Mouse (Mus musculus): ENCODE measurements around the gene Slc25a39. TPM values are rescaled to one million over a fixed set of nuclear protein-coding genes. Genes with fewer than 3 reads are reported as not detected.
A peak's percentile ranks its signal among the peaks of the same experiment; 100 is the strongest.

Gene Slc25a39
- polyA plus RNA-seq, 1 experiment from 2014 or later, result 266 TPM

- ATAC-seq (ENCODE audit: insufficient number of reproducible peaks, insufficient read depth, low FRiP score, low read depth), result no peak
- H3K4me1 ChIP-seq (ENCODE audit: control insufficient read depth in 2 of 2, insufficient read depth in 2 of 2, low read length in 2 of 2), result peaks cover 14 to 24% of the 10 kb centered on the region in 2 experiments
- H3K9me3 ChIP-seq (ENCODE audit: control insufficient read depth, low read length), result no peaks in the 10 kb centered on the region
- no peak overlapping the region; the same call in 1 of the 2 replicates for H3K4me2 ChIP-seq (ENCODE audit: low read length)
- WGBS, result 76% methylated on average over 3 of the region's 3 CpGs
- H3K9ac ChIP-seq (ENCODE audit: low read length), result no peak overlapping the region
- H3K4me3 ChIP-seq (ENCODE audit: control insufficient read depth in 1 of 2, insufficient read depth in 1 of 2, low read depth in 1 of 2, low read length in 2 of 2), result no peak overlapping the region
- H3K27ac ChIP-seq (replicated peaks in 1 of 2; ENCODE audit: control insufficient read depth in 1 of 2, insufficient read depth in 1 of 2, low read depth in 2 of 2, low read length in 2 of 2), result no peak overlapping the region
- peaks cover 13% of the 10 kb centered on the region for H3K36me3 ChIP-seq (ENCODE audit: control insufficient read depth, insufficient read depth, low read length)
- no peaks in the 10 kb centered on the region for H3K27me3 ChIP-seq (ENCODE audit: control insufficient read depth, insufficient read depth, low read length)
These were observed 2.1 kb upstream of the Slc25a39 start for GRCm38 (mm10) chr11:102409795-102410330.

GRCm38 (mm10) chr11:102408888-102409794 is 1.4 kb upstream of the Slc25a39 start:
- Histone ChIP-seq H3K4me2 (ENCODE audit: low read length) (peak overlapping the region; percentile 75), H3K9ac (ENCODE audit: low read length) (peak overlapping the region; percentile 47; the same call in 1 of the 2 replicates), H3K4me3 (ENCODE audit: control insufficient read depth in 1 of 2, insufficient read depth in 1 of 2, low read depth in 1 of 2, low read length in 2 of 2) (peak overlapping the region; percentile 45 to 88), H3K9me3 (ENCODE audit: control insufficient read depth, low read length) (no peaks in the 10 kb centered on the region), H3K27me3 (ENCODE audit: control insufficient read depth, insufficient read depth, low read length) (no peaks in the 10 kb centered on the region), H3K36me3 (ENCODE audit: control insufficient read depth, insufficient read depth, low read length) (peaks cover 20% of the 10 kb centered on the region), H3K27ac (replicated peaks in 1 of 2; ENCODE audit: control insufficient read depth in 1 of 2, insufficient read depth in 1 of 2, low read depth in 2 of 2, low read length in 2 of 2) (peak overlapping the region; percentile 91 to 99), H3K4me1 (ENCODE audit: control insufficient read depth in 2 of 2, insufficient read depth in 2 of 2, low read length in 2 of 2) (peaks cover 14 to 25% of the 10 kb centered on the region in 2 experiments)
- no peak for ATAC-seq (ENCODE audit: insufficient number of reproducible peaks, insufficient read depth, low FRiP score, low read depth)
- WGBS, result 34% methylated on average over 15 of the region's 15 CpGs

GRCm38 (mm10) chr11:102408344-102408876 is 664 bp upstream of the Slc25a39 start:
- no peaks in the 10 kb centered on the region for H3K27me3 ChIP-seq (ENCODE audit: control insufficient read depth, insufficient read depth, low read length)
- peak overlapping the region; percentile 99 for H3K27ac ChIP-seq (replicated peaks in 1 of 2; ENCODE audit: control insufficient read depth in 1 of 2, insufficient read depth in 1 of 2, low read depth in 2 of 2, low read length in 2 of 2)
- WGBS, result under 1% methylated on average over 32 of the region's 32 CpGs
- peak; percentile 86 for ATAC-seq (ENCODE audit: insufficient number of reproducible peaks, insufficient read depth, low FRiP score, low read depth)
- H3K4me3 ChIP-seq (ENCODE audit: control insufficient read depth in 1 of 2, insufficient read depth in 1 of 2, low read depth in 1 of 2, low read length in 2 of 2), result peak overlapping the region; percentile 79 to 88
- peaks cover 14 to 25% of the 10 kb centered on the region in 2 experiments for H3K4me1 ChIP-seq (ENCODE audit: control insufficient read depth in 2 of 2, insufficient read depth in 2 of 2, low read length in 2 of 2)
- H3K9me3 ChIP-seq (ENCODE audit: control insufficient read depth, low read length), result no peaks in the 10 kb centered on the region
- peak overlapping the region; percentile 75 for H3K4me2 ChIP-seq (ENCODE audit: low read length)
- peak overlapping the region; percentile 94 for H3K9ac ChIP-seq (ENCODE audit: low read length)
- H3K36me3 ChIP-seq (ENCODE audit: control insufficient read depth, insufficient read depth, low read length), result peaks cover 27% of the 10 kb centered on the region

GRCm38 (mm10) chr11:102406900-102407833 is 579 bp downstream of the Slc25a39 start:
- Histone ChIP-seq H3K4me2 (ENCODE audit: low read length) (peak overlapping the region; percentile 75), H3K27ac (replicated peaks in 1 of 2; ENCODE audit: control insufficient read depth in 1 of 2, insufficient read depth in 1 of 2, low read depth in 2 of 2, low read length in 2 of 2) (peak overlapping the region; percentile 99), H3K4me1 (ENCODE audit: control insufficient read depth in 2 of 2, insufficient read depth in 2 of 2, low read length in 2 of 2) (peaks cover 14 to 25% of the 10 kb centered on the region in 2 experiments), H3K4me3 (ENCODE audit: control insufficient read depth in 1 of 2, insufficient read depth in 1 of 2, low read depth in 1 of 2, low read length in 2 of 2) (peak overlapping the region; percentile 79 to 88), H3K27me3 (ENCODE audit: control insufficient read depth, insufficient read depth, low read length) (no peaks in the 10 kb centered on the region), H3K9ac (ENCODE audit: low read length) (peak overlapping the region; percentile 94), H3K9me3 (ENCODE audit: control insufficient read depth, low read length) (no peaks in the 10 kb centered on the region), H3K36me3 (ENCODE audit: control insufficient read depth, insufficient read depth, low read length) (peaks cover 40% of the 10 kb centered on the region)
- ATAC-seq (ENCODE audit: insufficient number of reproducible peaks, insufficient read depth, low FRiP score, low read depth), result peak; percentile 75
- under 1% methylated on average over 85 of the region's 85 CpGs for WGBS

GRCm38 (mm10) chr11:102406401-102406800 is 1.3 kb downstream of the Slc25a39 start:
- Histone ChIP-seq H3K27ac (replicated peaks in 1 of 2; ENCODE audit: control insufficient read depth in 1 of 2, insufficient read depth in 1 of 2, low read depth in 2 of 2, low read length in 2 of 2) (peak overlapping the region; percentile 94 to 99), H3K9me3 (ENCODE audit: control insufficient read depth, low read length) (no peaks in the 10 kb centered on the region), H3K9ac (ENCODE audit: low read length) (peak overlapping the region; percentile 94), H3K4me2 (ENCODE audit: low read length) (peak overlapping the region; percentile 75), H3K36me3 (ENCODE audit: control insufficient read depth, insufficient read depth, low read length) (peaks cover 41% of the 10 kb centered on the region), H3K4me1 (ENCODE audit: control insufficient read depth in 2 of 2, insufficient read depth in 2 of 2, low read length in 2 of 2) (peaks cover 13 to 24% of the 10 kb centered on the region in 2 experiments), H3K27me3 (ENCODE audit: control insufficient read depth, insufficient read depth, low read length) (peaks cover 2% of the 10 kb centered on the region; the same call in 1 of the 2 replicates), H3K4me3 (ENCODE audit: control insufficient read depth in 1 of 2, insufficient read depth in 1 of 2, low read depth in 1 of 2, low read length in 2 of 2) (peak overlapping the region; percentile 79 to 88)
- 2% methylated on average over 3 of the region's 3 CpGs for WGBS
- ATAC-seq (ENCODE audit: insufficient number of reproducible peaks, insufficient read depth, low FRiP score, low read depth), result no peak

GRCm38 (mm10) chr11:102405544-102406285 is 2.0 kb downstream of the Slc25a39 start:
- Histone ChIP-seq H3K9ac (ENCODE audit: low read length) (peak overlapping the region; percentile 94), H3K36me3 (ENCODE audit: control insufficient read depth, insufficient read depth, low read length) (peaks cover 41% of the 10 kb centered on the region), H3K4me2 (ENCODE audit: low read length) (peak overlapping the region; percentile 75), H3K9me3 (ENCODE audit: control insufficient read depth, low read length) (no peaks in the 10 kb centered on the region), H3K27ac (replicated peaks in 1 of 2; ENCODE audit: control insufficient read depth in 1 of 2, insufficient read depth in 1 of 2, low read depth in 2 of 2, low read length in 2 of 2) (peak overlapping the region in 1 of 2 experiments; percentile 99; a peak in 1 of 4 replicates), H3K4me1 (ENCODE audit: control insufficient read depth in 2 of 2, insufficient read depth in 2 of 2, low read length in 2 of 2) (peaks cover 13 to 21% of the 10 kb centered on the region in 2 experiments), H3K27me3 (ENCODE audit: control insufficient read depth, insufficient read depth, low read length) (peaks cover 8% of the 10 kb centered on the region), H3K4me3 (ENCODE audit: control insufficient read depth in 1 of 2, insufficient read depth in 1 of 2, low read depth in 1 of 2, low read length in 2 of 2) (peak overlapping the region; percentile 79 to 88)
- no peak for ATAC-seq (ENCODE audit: insufficient number of reproducible peaks, insufficient read depth, low FRiP score, low read depth)
- WGBS, result 82% methylated on average over 11 of the region's 11 CpGs
